Mouse (Mus musculus) heart, embryonic 11.5 days (tissue): ENCODE results near the gene Cyp2j6. TPM values are rescaled to one million over a fixed set of nuclear protein-coding genes. Genes with fewer than 3 reads are reported as not detected.

ENCODE experiments used
- ATAC-seq: fragments of 200-750 bp; cut with Nextera tagmentation; replicated peaks from 2 replicates; pipeline ENCODE4 v1.8.0; 2017; ENCODE audit warnings: moderate library complexity; ENCODE audit not compliant: insufficient number of reproducible peaks, low FRiP score, low TSS enrichment
- H3K27ac ChIP-seq: fragments of 300-500 bp; sonication (generic); 2 replicates; pipeline ENCODE4 v1.5.1; 2014; ENCODE audit warnings: mild to moderate bottlenecking, low read depth, low read length
- H3K27me3 ChIP-seq: fragments of 300-500 bp; sonication (generic); 2 replicates; pipeline ENCODE4 v1.6.1; 2014; ENCODE audit warnings: mild to moderate bottlenecking, low read length, mixed read lengths; ENCODE audit not compliant: control insufficient read depth, insufficient read depth
- H3K36me3 ChIP-seq: fragments of 300-500 bp; sonication (generic); 2 replicates; pipeline ENCODE4 v1.6.1; 2014; ENCODE audit warnings: mild to moderate bottlenecking, low read length, moderate library complexity, mixed read lengths; ENCODE audit not compliant: control insufficient read depth, insufficient read depth
- H3K4me1 ChIP-seq: fragments of 300-500 bp; sonication (generic); 2 replicates; pipeline ENCODE4 v1.6.1; 2014; ENCODE audit warnings: low read length; ENCODE audit not compliant: control insufficient read depth, insufficient read depth
- H3K4me2 ChIP-seq: fragments of 300-500 bp; sonication (generic); 2 replicates; pipeline ENCODE4 v1.6.1; 2014; ENCODE audit warnings: mild to moderate bottlenecking, moderate library complexity
- H3K4me3 ChIP-seq: fragments of 300-500 bp; sonication (generic); 2 replicates; pipeline ENCODE4 v1.5.1; 2014; ENCODE audit warnings: low read depth, low read length
- H3K9ac ChIP-seq: fragments of 300-500 bp; sonication (generic); 2 replicates; pipeline ENCODE4 v1.6.1; 2014; ENCODE audit warnings: mild to moderate bottlenecking, low read depth, low read length, moderate library complexity
- H3K9me3 ChIP-seq: fragments of 300-500 bp; sonication (generic); replicated peaks from 2 replicates; pipeline ENCODE4 v1.6.1; 2016; ENCODE audit warnings: low read length; ENCODE audit not compliant: control insufficient read depth
- WGBS: fragments of 180-500 bp; shearing (Covaris S2); extraction: QIAGEN DNeasy Blood & Tissue Kit; methylation state at CpG from one replicate; pipeline ENCODE4 v1.1.7; 2014; ENCODE audit not compliant: insufficient replicate concordance; 5-methylcytosine and 5-hydroxymethylcytosine counted together
- polyA plus RNA-seq: library from polyadenylated mRNA; unstranded; fragments of >200 nt; fragmentation: Nextera tagmentation; extraction: Ambion mirVana; gene quantifications from 2 replicates; pipeline ENCODE4 v1.2.1, GENCODE M21; 2014

Cyp2j6 gene
- polyA plus RNA-seq, 1 experiment from 2014 or later: 4.5 TPM

DNA sequence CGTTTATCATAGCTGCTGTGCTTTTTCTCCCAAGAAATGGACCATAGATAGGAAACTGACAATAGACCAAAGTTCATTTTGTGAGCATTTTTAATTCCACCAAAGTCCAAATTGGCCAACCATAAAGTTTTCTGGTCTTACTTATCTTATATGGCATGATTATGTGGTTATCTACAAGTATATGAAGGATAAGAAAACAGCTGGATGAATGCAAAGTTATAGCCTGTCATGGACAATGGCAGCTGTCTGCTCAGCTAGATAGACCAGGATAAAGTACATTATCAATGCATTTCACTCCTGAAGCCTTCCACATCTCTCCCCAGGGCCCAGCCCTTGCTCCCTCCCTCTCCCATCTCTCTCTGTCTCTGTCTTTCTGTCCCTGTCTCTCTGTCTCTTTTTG, 7.0 kb upstream of the Cyp2j6 start:
- Histone ChIP-seq H3K27ac (no peak overlapping the region), H3K9ac (no peak overlapping the region), H3K4me3 (no peak overlapping the region), H3K4me1 (no peaks in the 10 kb centered on the region), H3K4me2 (no peak overlapping the region), H3K36me3 (no peaks in the 10 kb centered on the region), H3K9me3 (no peaks in the 10 kb centered on the region), H3K27me3 (no peaks in the 10 kb centered on the region)
- no peak for ATAC-seq
- 79% methylated on average over 1 of the region's 1 CpGs for WGBS

- no peak overlapping the region for H3K27ac ChIP-seq
- H3K4me2 ChIP-seq: no peak overlapping the region
- no peaks in the 10 kb centered on the region for H3K36me3 ChIP-seq
- no peak overlapping the region for H3K4me3 ChIP-seq
- no peaks in the 10 kb centered on the region for H3K4me1 ChIP-seq
- no peaks in the 10 kb centered on the region for H3K27me3 ChIP-seq
- H3K9me3 ChIP-seq: no peaks in the 10 kb centered on the region
- no peak for ATAC-seq
- H3K9ac ChIP-seq: no peak overlapping the region
- 76% methylated on average over 1 of the region's 1 CpGs for WGBS
Measured at GRCm38 (mm10) chr4:96559781-96560180, 6.3 kb upstream of the Cyp2j6 start.

DNA sequence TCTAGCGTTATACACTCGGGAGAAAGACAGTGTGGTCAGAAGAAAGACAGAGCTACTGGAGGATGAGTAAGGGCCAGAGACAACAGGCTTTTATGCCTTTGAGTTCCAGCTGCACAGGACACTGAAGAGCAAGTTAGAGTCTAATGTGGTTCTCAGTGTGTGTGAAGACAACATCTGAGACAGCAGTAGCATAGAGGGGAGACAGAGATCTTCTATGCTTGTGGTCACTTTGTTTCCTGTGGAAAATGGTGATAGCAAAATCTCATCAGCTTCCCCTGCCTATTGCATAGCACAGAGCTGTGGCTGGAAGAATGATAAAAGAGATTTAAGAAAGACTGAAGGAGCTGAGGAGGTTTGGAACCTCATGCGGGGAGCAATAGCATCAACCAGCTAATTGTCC, 1.8 kb downstream of the Cyp2j6 start:
- no peaks in the 10 kb centered on the region for H3K27me3 ChIP-seq
- no peaks in the 10 kb centered on the region for H3K36me3 ChIP-seq
- no peaks in the 10 kb centered on the region for H3K9me3 ChIP-seq
- H3K4me1 ChIP-seq: peaks cover 2% of the 10 kb centered on the region; the same call in 1 of the 2 replicates
- no peak overlapping the region for H3K27ac ChIP-seq
- H3K4me2 ChIP-seq: peak overlapping the region; percentile 11; the same call in 1 of the 2 replicates
- 74% methylated on average over 3 of the region's 3 CpGs for WGBS
- no peak overlapping the region for H3K9ac ChIP-seq
- no peak for ATAC-seq
- H3K4me3 ChIP-seq: no peak overlapping the region

GRCm38 (mm10) chr4:96545976-96546375, 7.5 kb downstream of the Cyp2j6 start:
- H3K4me1 ChIP-seq: no peaks in the 10 kb centered on the region
- no peak overlapping the region for H3K27ac ChIP-seq
- no peaks in the 10 kb centered on the region for H3K36me3 ChIP-seq
- no peaks in the 10 kb centered on the region for H3K27me3 ChIP-seq
- H3K9me3 ChIP-seq: no peaks in the 10 kb centered on the region
- H3K4me3 ChIP-seq: no peak overlapping the region
- whole genome bisulfite sequencing: 61% methylated on average over 1 of the region's 1 CpGs
- no peak for ATAC-seq
- no peak overlapping the region for H3K4me2 ChIP-seq
- H3K9ac ChIP-seq: no peak overlapping the region

DNA sequence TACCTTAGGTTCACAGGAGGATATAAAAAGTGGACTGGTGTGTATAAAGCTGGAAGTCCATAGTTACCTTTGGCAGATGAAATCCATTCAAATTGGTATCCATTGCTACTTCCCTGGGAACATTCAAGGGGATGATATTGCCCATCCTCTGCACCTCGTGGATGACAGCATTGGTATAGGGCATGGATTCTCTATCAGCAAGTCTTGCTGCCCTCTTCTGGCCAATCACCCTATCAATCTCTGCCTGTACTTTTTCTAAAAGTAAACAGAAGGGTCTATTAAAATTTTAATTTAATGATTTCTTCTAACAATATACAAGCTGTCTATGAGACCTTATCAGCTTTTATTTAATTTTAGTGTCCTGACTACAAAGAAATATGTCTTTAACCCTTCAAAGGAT, 27.7 kb downstream of the Cyp2j6 start:
- no peak overlapping the region for H3K4me3 ChIP-seq
- WGBS: 31% methylated on average over 1 of the region's 1 CpGs
- no peaks in the 10 kb centered on the region for H3K4me1 ChIP-seq
- no peak overlapping the region for H3K4me2 ChIP-seq
- no peaks in the 10 kb centered on the region for H3K27me3 ChIP-seq
- H3K27ac ChIP-seq: no peak overlapping the region
- H3K9ac ChIP-seq: no peak overlapping the region
- H3K9me3 ChIP-seq: no peaks in the 10 kb centered on the region
- no peaks in the 10 kb centered on the region for H3K36me3 ChIP-seq
- ATAC-seq: no peak

DNA sequence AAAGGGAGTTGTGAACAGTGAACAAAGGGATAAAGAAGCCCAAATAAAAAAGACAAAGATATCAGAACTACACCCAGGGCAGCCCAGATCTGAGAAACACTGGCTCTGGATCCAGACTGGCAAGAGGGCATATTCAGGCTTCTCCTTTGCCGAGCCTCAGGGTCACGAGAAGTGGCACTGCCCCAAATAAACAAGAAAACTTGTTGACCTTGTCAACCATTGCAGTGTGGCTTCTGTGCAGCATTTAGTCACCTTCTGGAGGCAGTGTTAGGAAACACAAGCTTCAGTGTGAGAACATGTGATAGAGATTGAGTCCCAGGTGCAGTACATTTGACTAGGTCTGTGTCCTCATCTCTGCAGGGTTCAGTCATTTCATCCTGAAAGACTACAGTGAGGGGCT, 31.2 kb downstream of the Cyp2j6 start:
- H3K9me3 ChIP-seq: no peaks in the 10 kb centered on the region
- H3K4me1 ChIP-seq: no peaks in the 10 kb centered on the region
- no peaks in the 10 kb centered on the region for H3K27me3 ChIP-seq
- no peak for ATAC-seq
- WGBS: 80% methylated on average over 2 of the region's 2 CpGs
- H3K4me2 ChIP-seq: no peak overlapping the region
- no peak overlapping the region for H3K27ac ChIP-seq
- no peaks in the 10 kb centered on the region for H3K36me3 ChIP-seq
- H3K4me3 ChIP-seq: no peak overlapping the region
- H3K9ac ChIP-seq: no peak overlapping the region

- Histone ChIP-seq H3K4me1 (no peaks in the 10 kb centered on the region), H3K9ac (no peak overlapping the region), H3K4me2 (no peak overlapping the region), H3K27me3 (no peaks in the 10 kb centered on the region), H3K27ac (no peak overlapping the region), H3K4me3 (no peak overlapping the region), H3K36me3 (no peaks in the 10 kb centered on the region), H3K9me3 (no peaks in the 10 kb centered on the region)
- ATAC-seq: no peak
- 80% methylated on average over 3 of the region's 3 CpGs for WGBS
Measured at GRCm38 (mm10) chr4:96510083-96510482, 43.4 kb downstream of the Cyp2j6 start.

GRCm38 (mm10) chr4:96507286-96507685, 46.2 kb downstream of the Cyp2j6 start, which contains the start of gene Cyp2j8:
Cyp2j8 (minus strand) TSS chr4:96507386.
- ATAC-seq: no peak
- H3K4me3 ChIP-seq: no peak within 1 kb of the TSS
- H3K9me3 ChIP-seq: no peaks in the 10 kb centered on the region
- 58% methylated on average over 1 of the region's 1 CpGs for WGBS
- H3K4me2 ChIP-seq: no peak within 1 kb of the TSS
- no peak within 1 kb of the TSS for H3K27ac ChIP-seq
- no peaks in the 10 kb centered on the region for H3K36me3 ChIP-seq
- no peaks in the 10 kb centered on the region for H3K4me1 ChIP-seq
- H3K9ac ChIP-seq: no peak within 1 kb of the TSS
- H3K27me3 ChIP-seq: no peaks in the 10 kb centered on the region
